Mouse (Mus musculus) C2C12 (cell line): ENCODE measurements around the gene Tmem82.

ENCODE experiments used
- CEBPB ChIP-seq: IDR thresholded peaks from one replicate; pipeline ENCODE4 v1.6.1; 2011; ENCODE audit warnings: low read depth, mild to moderate bottlenecking, control low read depth, moderate library complexity
- CTCF ChIP-seq: IDR thresholded peaks from one replicate; pipeline ENCODE4 v1.5.1; 2011; ENCODE audit not compliant: control insufficient read depth, insufficient read depth, insufficient read length
- MYOD1 ChIP-seq: IDR thresholded peaks from one replicate; pipeline ENCODE4 v1.6.1; 2011; ENCODE audit warnings: low read depth; ENCODE audit not compliant: control insufficient read depth, insufficient read length
- MYOG ChIP-seq: IDR thresholded peaks from one replicate; pipeline ENCODE4 v1.6.1; 2011; ENCODE audit not compliant: control insufficient read depth, insufficient read length; ENCODE audit errors: extremely low read depth
- USF1 ChIP-seq: IDR thresholded peaks from one replicate; pipeline ENCODE4 v1.6.1; 2011; ENCODE audit warnings: low read depth, mild to moderate bottlenecking, control low read depth, moderate library complexity

GRCm38 (mm10) chr4:141598894-141599250 lies 19.6 kb downstream of the Tmem82 start:
- TF ChIP-seq CTCF, result no peak
- no peak for TF ChIP-seq MYOD1
- no peak for TF ChIP-seq USF1
- TF ChIP-seq MYOG, result no peak
- TF ChIP-seq CEBPB, result no peak
